Mouse (Mus musculus): ENCODE results near the gene Mllt6. TPM values are rescaled to one million over a fixed set of nuclear protein-coding genes. Genes with fewer than 3 reads are reported as not detected.
"Not testable (repeated sequence)": the region's sequence is repeated elsewhere in the genome, so short reads cannot be mapped to it uniquely, and the experiment has no call there.

Gene Mllt6
- total RNA-seq, 1 experiment from 2014 or later: 53.6 TPM

DNA sequence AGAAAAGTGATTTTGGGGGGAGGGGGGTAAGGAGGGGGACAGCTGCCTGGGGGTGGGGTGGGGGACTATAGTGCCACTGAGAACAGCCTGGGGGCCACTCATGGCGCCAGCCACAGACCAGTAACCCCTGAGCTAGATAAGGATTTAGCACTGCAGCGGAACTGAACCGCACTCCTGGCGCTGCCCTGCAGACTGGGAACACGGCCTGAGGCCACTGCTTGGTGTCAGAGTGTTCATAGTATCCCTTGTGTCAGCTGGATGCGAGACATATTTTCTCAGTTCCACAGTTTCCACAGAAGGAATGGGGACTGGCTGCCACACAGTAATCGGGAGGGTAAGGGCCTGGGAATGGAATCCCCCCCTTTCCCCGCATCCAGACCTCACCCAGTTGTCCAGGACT lies 52.8 kb downstream of the Mllt6 start:
- no peak for DNase-seq

- no peak for DNase-seq
These were observed 54.4 kb downstream of the Mllt6 start for GRCm38 (mm10) chr11:97717369-97718280.

DNA sequence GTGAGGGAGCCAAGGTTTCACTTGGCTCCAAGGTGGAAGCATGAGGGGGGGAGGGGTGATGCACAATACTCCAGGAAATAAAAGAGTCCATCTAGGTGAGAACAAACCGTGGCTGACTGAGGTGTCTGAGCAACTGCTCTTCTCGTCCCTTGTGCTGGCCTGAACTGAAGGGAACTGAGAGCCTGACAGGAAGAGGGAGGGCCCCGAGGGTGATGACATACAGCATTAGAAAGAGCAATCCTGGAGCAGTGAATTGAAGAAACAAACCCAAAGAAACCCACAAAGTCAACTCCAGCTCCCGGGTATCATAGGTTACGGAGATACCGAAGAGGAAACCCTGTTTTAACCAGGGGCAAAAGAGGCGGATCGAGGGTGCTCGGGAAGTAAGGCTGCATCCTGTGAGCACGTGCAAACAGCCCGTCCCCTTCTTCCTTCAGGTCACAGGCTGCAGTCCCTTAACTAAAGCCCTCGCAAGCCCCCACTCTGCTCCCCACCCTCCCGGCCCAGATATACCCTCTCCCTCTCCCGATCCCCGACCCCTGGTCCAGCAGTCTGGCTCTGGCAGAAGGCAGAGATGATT lies 55.2 kb downstream of the Mllt6 start:
- DNase-seq: no peak

DNA sequence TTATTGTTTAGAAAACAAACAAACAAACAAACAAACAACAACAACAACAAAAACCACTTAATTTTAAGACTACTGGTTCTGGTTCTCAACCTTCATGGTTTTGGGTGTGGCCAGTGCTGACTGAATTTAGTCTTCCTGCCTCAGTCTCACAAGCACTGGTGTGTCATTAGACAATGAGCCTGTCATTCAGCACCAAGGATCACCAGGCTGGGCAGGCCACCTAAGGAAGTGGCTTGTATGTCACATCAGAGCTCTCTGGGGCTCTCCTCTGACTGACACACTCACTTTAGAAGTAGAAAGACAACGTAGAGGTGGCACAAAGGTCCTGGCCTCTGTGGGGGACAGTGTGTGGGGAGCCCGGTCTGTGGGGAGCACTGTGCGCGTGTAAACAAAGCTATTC lies 55.8 kb downstream of the Mllt6 start:
- DNase-seq: no peak

DNA sequence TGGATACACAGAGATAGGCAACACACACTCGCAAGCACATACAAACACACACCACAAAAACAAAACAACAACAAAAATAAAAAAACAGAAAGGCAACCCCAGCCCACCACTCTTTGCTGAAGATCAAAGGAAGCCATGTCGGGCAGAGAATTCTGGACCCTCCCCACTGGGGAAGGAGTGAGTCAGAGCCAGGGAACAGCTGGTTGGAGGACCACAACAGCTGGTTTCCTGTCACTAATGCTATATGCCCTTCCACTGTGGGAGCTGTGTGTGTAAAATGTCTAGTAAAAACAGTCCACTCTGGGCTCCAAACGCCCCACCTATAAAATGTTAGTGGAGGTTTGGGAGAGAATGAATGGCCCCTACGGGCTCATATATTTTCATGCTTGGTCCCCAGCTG lies 58.1 kb downstream of the Mllt6 start:
- DNase-seq: no peak

GRCm38 (mm10) chr11:97723709-97724108 lies 60.5 kb downstream of the Mllt6 start:
- DNase-seq: no peak

GRCm38 (mm10) chr11:97728311-97728710 lies 65.1 kb downstream of the Mllt6 start:
- no peak for DNase-seq

DNA sequence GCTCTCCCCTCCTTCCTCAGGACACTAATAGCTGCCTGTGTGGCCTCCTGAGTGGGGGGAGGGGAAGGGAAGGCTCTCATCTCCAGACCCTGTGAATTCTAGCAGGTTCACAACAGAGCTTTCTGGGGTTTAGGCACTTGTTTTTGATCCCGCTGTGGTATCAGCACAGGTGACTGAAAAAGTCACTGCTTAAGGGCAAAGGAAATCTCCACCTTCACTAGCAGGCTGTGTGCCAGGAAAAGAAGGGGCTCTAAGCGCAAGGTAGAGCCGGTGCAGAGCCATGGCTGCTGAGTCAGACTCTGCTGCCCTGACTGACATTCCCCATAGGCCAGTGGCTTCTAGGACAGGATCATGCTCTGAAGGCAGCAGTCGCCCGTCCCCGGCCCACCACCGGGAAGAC lies 65.5 kb downstream of the Mllt6 start:
- no peak for DNase-seq

GRCm38 (mm10) chr11:97733689-97734088 lies 70.5 kb downstream of the Mllt6 start:
- DNase-seq: no peak

- not testable (repeated sequence) for DNase-seq
These were observed 71.6 kb downstream of the Mllt6 start for GRCm38 (mm10) chr11:97734810-97735209.

Small RNA genes lying within 50 kb of the gene (microRNA-seq; reads per million reads assigned to microRNA genes)
- gene Gm24158 (0 reads per million in 2 experiments), gene Mir6927 (0 to 1.0 reads per million in 2 experiments)

Other genes with a start within 250 kb of the Mllt6 start
- 29.5 and 37.8 TPM in 2 replicates for gene Arhgap23, start 247.9 kb upstream of the Mllt6 start, total RNA-seq (2021)
- not detected in 2 replicates for gene 4933428G20Rik, start 163.1 kb upstream of the Mllt6 start, total RNA-seq (2021)
- 9.8 and 9.9 TPM in 2 replicates for gene Srcin1, start 87.2 kb upstream of the Mllt6 start, total RNA-seq (2021)
- gene Epop, start 33.7 kb upstream of the Mllt6 start, total RNA-seq (2021): 6.2 and 7.8 TPM in 2 replicates
- gene Cisd3, start 22.4 kb downstream of the Mllt6 start, total RNA-seq (2021): 164 and 166 TPM in 2 replicates
- gene Pcgf2, start 37.1 kb downstream of the Mllt6 start, total RNA-seq (2021): 27.0 and 36.1 TPM in 2 replicates
- 216 and 226 TPM in 2 replicates for gene Psmb3, start 40.0 kb downstream of the Mllt6 start, total RNA-seq (2021)
- 28.7 and 30.7 TPM in 2 replicates for gene Pip4k2b, start 81.3 kb downstream of the Mllt6 start, total RNA-seq (2021)
- 19.5 and 22.6 TPM in 2 replicates for gene Cwc25, start 103.1 kb downstream of the Mllt6 start, total RNA-seq (2021)
- gene 1700001P01Rik, start 112.5 kb downstream of the Mllt6 start, total RNA-seq (2021): not detected in 2 replicates
- 741 and 851 TPM in 2 replicates for gene Rpl23, start 119.0 kb downstream of the Mllt6 start, total RNA-seq (2021)
- 103 and 142 TPM in 2 replicates for gene Lasp1, start 135.6 kb downstream of the Mllt6 start, total RNA-seq (2021)
- gene B230217C12Rik, start 177.4 kb downstream of the Mllt6 start, total RNA-seq (2021): 5.1 and 5.5 TPM in 2 replicates
- gene Fbxo47, start 220.7 kb downstream of the Mllt6 start, total RNA-seq (2021): 1.2 TPM in 1 of 2 replicates, not detected in the other

Measured in adrenal gland, postnatal 25 days (tissue).